Mouse (Mus musculus): ENCODE measurements around the gene Psmc5.
"Not testable (repeated sequence)": the region's sequence is repeated elsewhere in the genome, so short reads cannot be mapped to it uniquely, and the experiment has no call there.

Gene Psmc5

GRCm38 (mm10) chr11:106255685-106256451 is at the start of gene Psmc5, which contains the start of gene Ftsj3:
TSS of gene Psmc5 (plus strand) at chr11:106256154.
TSS of gene Ftsj3 (minus strand) at chr11:106256079.
- peak; percentile 99 for DNase-seq

- no peak for DNase-seq
These were observed 43.2 kb upstream of the Psmc5 start for GRCm38 (mm10) chr11:106212771-106213170.

GRCm38 (mm10) chr11:106214856-106215255 is 41.1 kb upstream of the Psmc5 start:
- DNase-seq = no peak

- no peak for DNase-seq
These were observed 40.5 kb upstream of the Psmc5 start for GRCm38 (mm10) chr11:106215450-106215859.

- DNase-seq = peak; percentile 98
These were observed 39.8 kb upstream of the Psmc5 start, which contains the start of gene Ccdc47 for GRCm38 (mm10) chr11:106215927-106216729. TSS of gene Ccdc47 (minus strand) at chr11:106216344.

GRCm38 (mm10) chr11:106216730-106217490 is 39.0 kb upstream of the Psmc5 start, which contains the start of gene Ddx42:
TSS of gene Ddx42 (plus strand) at chr11:106216926.
- peak; percentile 94 for DNase-seq

- DNase-seq = no peak
These were observed 35.4 kb upstream of the Psmc5 start for GRCm38 (mm10) chr11:106220603-106221002.

GRCm38 (mm10) chr11:106233978-106234377 is 22.0 kb upstream of the Psmc5 start:
- DNase-seq = not testable (repeated sequence)

- no peak for DNase-seq
These were observed 9.1 kb upstream of the Psmc5 start for GRCm38 (mm10) chr11:106246834-106247233.

- DNase-seq = no peak
These were observed 6.6 kb upstream of the Psmc5 start for GRCm38 (mm10) chr11:106249326-106249725.

- DNase-seq = no peak
These were observed 1.2 kb upstream of the Psmc5 start for GRCm38 (mm10) chr11:106254767-106255166.

- no peak for DNase-seq
These were observed 780 bp upstream of the Psmc5 start for GRCm38 (mm10) chr11:106255174-106255573.

- DNase-seq = peak; percentile 76
These were observed 821 bp downstream of the Psmc5 start for GRCm38 (mm10) chr11:106256775-106257174.

GRCm38 (mm10) chr11:106260826-106261450 is 5.0 kb downstream of the Psmc5 start:
- no peak for DNase-seq

GRCm38 (mm10) chr11:106263963-106264362 is 8.0 kb downstream of the Psmc5 start:
- DNase-seq = no peak

- no peak for DNase-seq
These were observed 9.0 kb downstream of the Psmc5 start for GRCm38 (mm10) chr11:106264988-106265387.

- DNase-seq = no peak
These were observed 9.6 kb downstream of the Psmc5 start for GRCm38 (mm10) chr11:106265570-106265969.

GRCm38 (mm10) chr11:106266431-106266830 is 10.5 kb downstream of the Psmc5 start:
- DNase-seq = no peak

- peak; percentile 86 for DNase-seq
These were observed 11.4 kb downstream of the Psmc5 start for GRCm38 (mm10) chr11:106267311-106267852.

GRCm38 (mm10) chr11:106267871-106268270 is 11.9 kb downstream of the Psmc5 start:
- DNase-seq = no peak

GRCm38 (mm10) chr11:106268326-106269059 is 12.5 kb downstream of the Psmc5 start:
- DNase-seq = peak; percentile 91

Measured in lung, postnatal 36 days (tissue).